Mouse (Mus musculus): Measurements from ENCODE around the gene Acsf3. TPM values are rescaled to one million over a fixed set of nuclear protein-coding genes. Genes with fewer than 3 reads are reported as not detected.

Gene Acsf3
- polyA plus RNA-seq, 1 experiment from 2014 or later: 8.5 TPM

DNA sequence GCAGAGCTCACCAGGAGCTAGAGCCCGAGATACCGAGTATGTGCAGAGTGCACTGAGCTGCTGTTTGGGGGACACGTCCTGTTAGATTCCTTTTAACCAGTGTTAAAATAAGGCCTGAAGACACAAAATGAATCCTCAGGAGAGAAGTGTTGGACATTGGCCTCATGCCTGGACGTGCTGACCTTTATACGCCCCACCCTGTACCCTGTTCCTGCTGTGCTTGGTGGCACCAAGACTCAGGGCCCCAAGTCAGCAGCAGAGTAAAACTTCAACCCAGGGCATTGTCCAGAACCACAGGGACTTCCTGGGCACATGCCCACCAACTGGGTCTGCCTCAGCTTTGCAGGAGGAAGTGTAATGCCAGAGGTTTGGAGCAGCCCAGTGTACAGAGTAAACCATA lies 14.5 kb downstream of the Acsf3 start:
- Histone ChIP-seq H3K4me3 (replicated peaks) (no peak overlapping the region), H3K27me3 (no peaks in the 10 kb centered on the region), H3K9me3 (replicated peaks) (no peaks in the 10 kb centered on the region), H3K4me2 (no peak overlapping the region), H3K36me3 (peaks cover 30% of the 10 kb centered on the region), H3K27ac (no peak overlapping the region), H3K9ac (no peak overlapping the region), H3K4me1 (replicated peaks) (0 out of 2 replicates have a peak, but pooled peaks cover 4% of the 10 kb centered on the region)
- 87% methylated on average over 5 of the region's 5 CpGs for WGBS (ENCODE audit: insufficient replicate concordance)
- ATAC-seq (ENCODE audit: low read depth): no peak
- DNase-seq: no peak

DNA sequence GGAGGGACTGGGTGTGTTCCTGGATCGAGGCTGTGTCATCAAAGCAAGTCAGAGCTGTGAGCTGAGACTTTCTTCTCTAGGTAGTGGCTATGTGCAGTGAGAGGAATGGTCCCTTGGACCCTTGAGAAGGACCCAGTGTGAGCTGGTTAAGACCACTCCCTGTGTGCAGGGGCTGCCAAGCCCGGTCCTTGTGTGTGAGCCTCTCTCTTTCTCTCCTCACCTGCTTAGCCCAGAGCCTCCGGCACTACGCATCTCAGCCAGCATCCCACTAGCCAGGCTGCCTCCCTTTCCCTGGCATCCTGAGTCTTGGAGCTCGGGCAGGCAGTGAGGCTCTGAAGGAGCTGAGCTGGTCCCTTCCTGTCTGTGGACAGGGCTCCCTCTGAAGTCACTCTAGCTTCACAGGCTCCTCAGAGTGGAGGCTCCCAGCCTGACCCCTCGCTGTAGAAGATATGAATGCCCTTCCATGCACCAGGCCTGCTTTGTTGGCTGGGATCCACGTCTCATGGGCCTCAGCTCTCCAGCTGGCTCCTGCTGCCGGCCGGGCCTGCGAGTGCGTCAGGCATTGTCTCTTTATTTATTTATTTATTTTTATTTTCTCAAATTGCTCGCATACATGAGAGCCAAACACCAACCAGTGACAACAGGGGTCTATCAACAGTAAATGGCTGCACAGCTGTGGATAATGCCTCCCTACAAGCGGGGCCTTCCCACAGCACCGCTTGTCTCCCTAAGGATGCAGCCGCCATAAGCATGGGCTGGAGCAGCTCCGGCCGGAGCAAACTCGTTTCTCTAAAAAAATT lies 18.3 kb downstream of the Acsf3 start:
- H3K9ac ChIP-seq: no peak overlapping the region
- H3K27ac ChIP-seq: no peak overlapping the region
- no peak for ATAC-seq (ENCODE audit: low read depth)
- no peak overlapping the region for H3K4me2 ChIP-seq
- no peaks in the 10 kb centered on the region for H3K27me3 ChIP-seq
- 81% methylated on average over 18 of the region's 18 CpGs for WGBS (ENCODE audit: insufficient replicate concordance)
- H3K4me3 ChIP-seq (replicated peaks): no peak overlapping the region
- DNase-seq: no peak
- H3K9me3 ChIP-seq (replicated peaks): no peaks in the 10 kb centered on the region
- peaks cover 3% of the 10 kb centered on the region; the same call in 1 of the 2 replicates for H3K36me3 ChIP-seq
- H3K4me1 ChIP-seq (replicated peaks): 0 out of 2 replicates have a peak, but pooled peaks cover 4% of the 10 kb centered on the region

DNA sequence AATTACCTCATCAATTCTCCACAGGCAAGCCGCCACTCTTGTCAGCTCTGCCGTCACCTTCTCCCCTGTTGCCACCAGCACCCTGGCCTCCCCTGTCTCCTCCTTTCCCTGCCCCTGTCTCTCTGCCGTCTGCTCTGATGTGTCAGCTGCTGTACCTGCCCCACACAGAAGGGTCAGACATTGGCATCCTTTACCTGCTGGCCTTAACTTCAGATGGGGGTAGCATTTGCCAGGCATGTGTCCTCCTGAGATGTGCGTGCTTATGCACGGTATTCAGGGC lies 18.8 kb downstream of the Acsf3 start:
- WGBS (ENCODE audit: insufficient replicate concordance): 88% methylated on average over 5 of the region's 5 CpGs
- Histone ChIP-seq H3K9ac (no peak overlapping the region), H3K4me2 (no peak overlapping the region), H3K4me1 (replicated peaks) (0 out of 2 replicates have a peak, but pooled peaks cover 4% of the 10 kb centered on the region), H3K27me3 (no peaks in the 10 kb centered on the region), H3K9me3 (replicated peaks) (no peaks in the 10 kb centered on the region), H3K36me3 (peaks cover 3% of the 10 kb centered on the region; the same call in 1 of the 2 replicates), H3K27ac (no peak overlapping the region), H3K4me3 (replicated peaks) (no peak overlapping the region)
- ATAC-seq (ENCODE audit: low read depth) (no peak), DNase-seq (no peak)

DNA sequence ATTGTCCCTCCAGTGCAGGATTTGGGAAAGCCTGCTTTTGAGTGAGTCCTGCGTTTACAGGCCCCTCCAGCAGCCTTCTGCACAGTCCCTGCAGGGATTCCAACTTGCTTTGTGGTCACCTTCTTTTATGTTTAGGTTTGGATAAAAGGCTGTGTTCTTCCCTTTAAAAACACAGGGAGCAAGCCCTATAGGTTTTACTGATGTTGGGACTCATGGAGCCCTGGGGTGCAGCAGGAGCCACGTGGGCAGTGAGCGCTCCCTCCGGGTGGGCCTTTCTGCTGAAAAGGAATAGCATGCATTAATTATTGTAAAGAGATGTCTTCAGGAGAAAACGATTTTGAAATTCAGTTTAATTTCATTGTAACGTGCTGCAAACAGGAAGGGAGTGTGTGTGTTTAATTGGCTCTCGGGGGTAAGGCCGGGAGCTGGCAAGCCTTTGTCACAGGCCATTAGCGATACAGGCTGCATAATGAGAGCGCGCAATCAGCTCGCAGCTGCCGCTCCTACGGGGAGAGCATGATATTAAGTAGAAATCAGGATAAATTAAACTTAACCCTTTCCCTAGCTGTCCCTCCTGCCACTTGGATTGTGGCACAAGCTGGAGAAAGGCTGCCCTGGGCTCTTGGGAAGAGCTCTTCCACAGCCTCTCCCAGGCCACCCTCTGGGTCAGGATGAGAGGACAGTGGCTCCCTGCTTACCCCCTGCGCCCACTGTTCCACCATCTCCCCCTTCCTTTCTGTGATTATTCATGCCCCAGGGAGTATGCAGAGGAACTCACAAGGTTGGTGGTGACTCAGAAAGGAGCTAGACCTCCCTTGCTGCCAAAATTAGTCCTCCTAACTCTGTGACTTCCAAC lies 28.8 kb downstream of the Acsf3 start:
- no peaks in the 10 kb centered on the region; the same call in 1 of the 2 replicates for H3K27me3 ChIP-seq

DNA sequence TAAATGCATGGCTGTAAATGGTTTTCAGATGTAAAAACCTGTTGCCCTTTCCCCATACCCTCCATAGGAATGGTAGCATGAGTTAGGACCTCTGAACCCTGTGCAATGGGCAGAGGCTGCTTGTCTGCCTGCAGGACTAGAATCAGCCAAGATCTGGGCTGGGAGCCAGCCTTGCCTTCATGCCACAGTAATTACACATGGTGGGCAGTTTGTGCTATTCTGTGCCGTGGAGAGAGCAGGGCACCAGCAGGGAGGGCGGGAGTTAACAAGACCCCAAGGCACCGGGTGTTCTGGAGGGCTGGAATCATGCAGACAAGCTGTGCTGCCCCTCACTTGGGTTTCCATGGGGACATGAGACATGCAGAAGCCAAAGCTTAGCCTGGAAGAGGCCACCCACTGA lies 30.1 kb downstream of the Acsf3 start:
- Histone ChIP-seq H3K4me2 (no peak overlapping the region), H3K36me3 (no peaks in the 10 kb centered on the region; the same call in 1 of the 2 replicates), H3K9me3 (replicated peaks) (no peaks in the 10 kb centered on the region), H3K27ac (no peak overlapping the region), H3K9ac (no peak overlapping the region), H3K27me3 (no peaks in the 10 kb centered on the region; the same call in 1 of the 2 replicates), H3K4me1 (replicated peaks) (no peaks in the 10 kb centered on the region), H3K4me3 (replicated peaks) (no peak overlapping the region)
- no peak for ATAC-seq (ENCODE audit: low read depth)
- WGBS (ENCODE audit: insufficient replicate concordance): 75% methylated on average over 3 of the region's 3 CpGs
- no peak for DNase-seq

More for the DNA sequence above, 28.8 kb downstream of the Acsf3 start:
- DNase-seq (no peak), ATAC-seq (ENCODE audit: low read depth) (no peak)
- no peak overlapping the region for H3K4me2 ChIP-seq
- no peak overlapping the region for H3K27ac ChIP-seq
- no peaks in the 10 kb centered on the region; the same call in 1 of the 2 replicates for H3K36me3 ChIP-seq
- H3K4me3 ChIP-seq (replicated peaks): no peak overlapping the region
- 72% methylated on average over 15 of the region's 15 CpGs for WGBS (ENCODE audit: insufficient replicate concordance)
- H3K9me3 ChIP-seq (replicated peaks): no peaks in the 10 kb centered on the region
- H3K4me1 ChIP-seq (replicated peaks): no peaks in the 10 kb centered on the region
- no peak overlapping the region for H3K9ac ChIP-seq

DNA sequence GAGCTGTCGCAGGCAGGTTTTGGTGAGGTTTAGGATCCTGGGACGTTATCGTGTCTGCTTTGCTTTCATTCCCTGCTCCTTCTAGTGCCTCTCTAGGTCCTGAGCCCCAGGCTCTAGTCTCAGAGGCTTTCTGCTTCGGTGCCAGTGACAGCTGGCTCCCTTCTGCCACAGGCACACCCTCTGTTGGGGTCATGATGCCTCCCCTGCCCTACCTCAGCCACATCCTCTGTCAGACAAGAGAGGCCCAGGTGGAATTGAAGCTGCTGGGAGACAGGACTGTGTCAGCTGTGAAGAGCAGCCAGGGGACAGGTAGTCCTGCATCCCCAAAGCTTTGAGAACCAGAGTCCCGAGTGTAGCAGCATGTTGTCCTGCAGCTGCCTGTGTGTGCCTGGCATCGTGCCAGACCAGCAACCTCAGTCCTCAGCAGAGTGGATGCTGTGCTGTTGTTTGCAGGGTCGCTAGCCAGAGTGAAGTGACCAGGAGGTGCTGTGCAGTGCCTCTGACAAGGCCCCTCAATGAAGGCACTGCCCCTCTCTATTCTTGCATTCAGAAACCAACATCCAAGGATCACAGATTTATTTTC lies 31.8 kb downstream of the Acsf3 start:
- WGBS (ENCODE audit: insufficient replicate concordance): 72% methylated on average over 7 of the region's 7 CpGs
- DNase-seq (no peak), ATAC-seq (ENCODE audit: low read depth) (no peak)
- Histone ChIP-seq H3K36me3 (no peaks in the 10 kb centered on the region; the same call in 1 of the 2 replicates), H3K4me3 (replicated peaks) (no peak overlapping the region), H3K27ac (no peak overlapping the region), H3K27me3 (no peaks in the 10 kb centered on the region; the same call in 1 of the 2 replicates), H3K9ac (no peak overlapping the region), H3K4me2 (no peak overlapping the region), H3K9me3 (replicated peaks) (no peaks in the 10 kb centered on the region), H3K4me1 (replicated peaks) (no peaks in the 10 kb centered on the region)

DNA sequence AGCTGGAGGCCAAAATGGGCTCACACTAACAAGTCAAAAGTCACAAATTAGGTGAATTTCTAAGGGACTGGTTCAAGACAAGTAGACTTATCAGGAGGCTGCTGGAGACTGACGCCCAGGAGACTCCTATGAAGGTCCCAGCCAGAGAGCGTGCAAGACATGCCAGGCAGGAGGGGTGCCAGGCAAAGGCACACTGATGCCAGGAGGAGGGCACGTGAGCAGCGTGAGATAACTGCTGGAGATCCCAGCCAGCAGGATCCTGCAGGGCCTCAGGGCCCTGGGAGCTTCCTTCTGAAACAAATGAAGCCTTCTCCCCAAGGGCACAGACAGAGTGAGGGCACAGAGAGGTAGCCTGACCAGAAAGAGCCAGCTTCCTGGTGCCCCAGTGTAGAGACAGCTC lies 32.6 kb downstream of the Acsf3 start:
- Histone ChIP-seq H3K4me1 (replicated peaks) (0 out of 2 replicates have a peak, but pooled peaks cover 3% of the 10 kb centered on the region), H3K4me3 (replicated peaks) (no peak overlapping the region), H3K36me3 (no peaks in the 10 kb centered on the region; the same call in 1 of the 2 replicates), H3K9me3 (replicated peaks) (no peaks in the 10 kb centered on the region), H3K9ac (no peak overlapping the region), H3K27me3 (no peaks in the 10 kb centered on the region; the same call in 1 of the 2 replicates), H3K4me2 (no peak overlapping the region), H3K27ac (no peak overlapping the region)
- DNase-seq: no peak
- no peak for ATAC-seq (ENCODE audit: low read depth)
- WGBS (ENCODE audit: insufficient replicate concordance): 74% methylated on average over 4 of the region's 4 CpGs

DNA sequence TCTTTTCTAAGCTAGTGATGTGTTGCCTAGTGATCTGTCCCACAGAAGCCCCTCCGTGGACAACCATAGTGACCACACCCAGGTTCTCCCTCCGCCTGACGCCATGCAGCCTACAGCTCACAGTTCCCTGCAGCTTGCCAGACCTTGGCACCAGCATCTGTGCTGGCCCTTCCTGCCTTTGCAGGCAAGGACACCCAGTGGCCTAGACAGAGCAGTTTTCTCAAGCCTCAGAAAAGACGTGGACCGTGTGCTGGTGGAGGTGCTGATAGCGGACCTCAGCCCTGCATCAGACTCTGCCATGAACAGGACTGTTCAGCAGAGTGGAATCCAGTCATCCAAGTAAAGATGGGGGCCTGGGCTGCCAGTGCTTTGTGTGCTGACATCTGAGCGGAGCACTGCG lies 35.1 kb downstream of the Acsf3 start:
- no peaks in the 10 kb centered on the region; the same call in 1 of the 2 replicates for H3K27me3 ChIP-seq
- DNase-seq (no peak), ATAC-seq (ENCODE audit: low read depth) (no peak)
- 0 out of 2 replicates have a peak, but pooled peaks cover 3% of the 10 kb centered on the region for H3K36me3 ChIP-seq
- 0 out of 2 replicates have a peak, but pooled peaks cover 3% of the 10 kb centered on the region for H3K4me1 ChIP-seq (replicated peaks)
- no peak overlapping the region for H3K9ac ChIP-seq
- no peaks in the 10 kb centered on the region for H3K9me3 ChIP-seq (replicated peaks)
- WGBS (ENCODE audit: insufficient replicate concordance): 73% methylated on average over 8 of the region's 8 CpGs
- H3K4me2 ChIP-seq: no peak overlapping the region
- H3K4me3 ChIP-seq (replicated peaks): no peak overlapping the region
- H3K27ac ChIP-seq: no peak overlapping the region

DNA sequence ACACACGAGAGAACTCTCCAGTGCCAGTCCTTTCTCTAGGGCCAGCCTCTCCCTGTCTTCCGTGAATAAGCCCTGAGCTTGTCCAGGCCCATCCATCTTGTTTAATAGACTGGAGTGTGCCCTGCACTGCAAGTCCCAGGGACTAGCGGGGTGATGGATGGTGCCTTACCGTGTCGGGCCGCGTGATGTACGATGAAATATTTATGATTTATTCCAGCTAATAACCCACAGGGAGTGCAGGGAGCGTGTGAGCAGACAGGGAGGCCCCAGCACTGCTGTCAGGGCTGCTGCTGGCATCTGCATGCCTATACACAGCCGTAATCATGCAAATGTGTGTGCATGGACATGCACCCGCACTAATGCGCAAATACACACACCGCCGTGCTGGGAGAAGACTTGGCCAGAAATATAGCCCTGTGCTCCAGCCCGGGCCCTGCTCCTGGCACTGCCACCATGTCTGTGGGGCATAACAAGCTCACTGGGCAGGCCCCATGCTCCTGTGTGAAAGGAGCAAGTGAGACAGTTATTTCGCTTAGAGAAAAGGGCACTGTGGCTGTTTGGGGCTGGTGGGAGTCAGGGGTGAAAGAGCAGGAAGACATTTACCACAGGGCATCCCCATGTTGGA lies 36.7 kb downstream of the Acsf3 start:
- no peak overlapping the region for H3K4me3 ChIP-seq (replicated peaks)
- 83% methylated on average over 16 of the region's 16 CpGs for WGBS (ENCODE audit: insufficient replicate concordance)
- H3K36me3 ChIP-seq: 0 out of 2 replicates have a peak, but pooled peaks cover 3% of the 10 kb centered on the region
- H3K27me3 ChIP-seq: no peaks in the 10 kb centered on the region; the same call in 1 of the 2 replicates
- H3K4me2 ChIP-seq: no peak overlapping the region
- no peak overlapping the region for H3K9ac ChIP-seq
- no peak overlapping the region for H3K27ac ChIP-seq
- no peak for DNase-seq
- H3K4me1 ChIP-seq (replicated peaks): 0 out of 2 replicates have a peak, but pooled peaks cover 3% of the 10 kb centered on the region
- no peak for ATAC-seq (ENCODE audit: low read depth)
- no peaks in the 10 kb centered on the region for H3K9me3 ChIP-seq (replicated peaks)

DNA sequence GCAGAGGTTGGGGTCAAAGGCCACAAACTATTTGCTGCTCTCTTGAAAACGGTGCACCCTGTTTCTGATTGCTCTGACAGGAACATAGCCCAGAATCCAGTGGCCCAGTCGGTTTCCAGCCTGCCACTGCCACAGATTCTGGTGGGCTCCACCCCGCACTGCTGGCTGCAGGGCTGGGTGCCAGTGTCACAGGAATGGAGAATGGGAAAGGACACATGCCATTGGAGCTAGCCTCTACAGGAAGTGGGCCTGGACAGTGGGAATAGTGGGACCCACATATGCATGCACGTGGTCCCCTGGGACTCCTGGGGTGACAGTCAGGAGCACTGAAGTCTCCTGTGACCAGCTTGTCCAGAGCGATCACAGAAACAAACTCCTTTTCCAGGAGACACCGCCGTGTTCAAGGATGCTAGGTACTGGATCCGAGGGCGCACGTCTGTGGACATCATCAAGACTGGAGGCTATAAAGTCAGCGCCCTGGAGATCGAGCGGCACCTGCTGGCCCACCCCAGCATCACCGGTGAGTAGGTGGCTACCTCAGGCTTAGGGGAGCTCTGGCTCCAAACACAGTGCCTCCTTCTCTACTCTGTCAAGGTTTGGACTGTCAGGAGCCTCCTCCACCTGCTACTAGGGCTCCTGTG lies 37.4 kb downstream of the Acsf3 start:
- Histone ChIP-seq H3K36me3 (0 out of 2 replicates have a peak, but pooled peaks cover 3% of the 10 kb centered on the region), H3K4me3 (replicated peaks) (no peak overlapping the region), H3K9ac (no peak overlapping the region), H3K27me3 (no peaks in the 10 kb centered on the region; the same call in 1 of the 2 replicates), H3K9me3 (replicated peaks) (no peaks in the 10 kb centered on the region), H3K4me2 (no peak overlapping the region), H3K27ac (no peak overlapping the region), H3K4me1 (replicated peaks) (0 out of 2 replicates have a peak, but pooled peaks cover 3% of the 10 kb centered on the region)
- 73% methylated on average over 14 of the region's 14 CpGs for WGBS (ENCODE audit: insufficient replicate concordance)
- ATAC-seq (ENCODE audit: low read depth): no peak
- no peak for DNase-seq
